Mouse (Mus musculus): Measurements from ENCODE around the gene Fam76b. TPM values are rescaled to one million over a fixed set of nuclear protein-coding genes. Genes with fewer than 3 reads are reported as not detected.
A peak's percentile ranks its signal among the peaks of the same experiment; 100 is the strongest.

The Fam76b gene
- total and polyA plus RNA-seq, 2 experiments from 2014 or later: 13.3 to 43.1 TPM

- 0 out of 2 replicates have a peak, but pooled peaks have one; percentile 1 for TF ChIP-seq CTCF (IDR thresholded peaks at IDR 0.05; ENCODE audit: low read depth)
- peak; percentile 67 for DNase-seq
- Histone ChIP-seq H3K27me3 (ENCODE audit: insufficient read depth, low read length) (no peaks in the 10 kb centered on the region), H3K4me1 (ENCODE audit: insufficient read depth) (peaks cover 6% of the 10 kb centered on the region), H3K36me3 (ENCODE audit: insufficient read depth) (no peaks in the 10 kb centered on the region), H3K27ac (ENCODE audit: low read depth, low read length) (peak overlapping the region; percentile 72), H3K4me3 (ENCODE audit: low read depth, low read length) (no peak overlapping the region), H3K9ac (no peak overlapping the region), H3K9me3 (ENCODE audit: low read length) (no peaks in the 10 kb centered on the region), H3K4me2 (ENCODE audit: low read depth) (no peak overlapping the region)
- ATAC-seq: peak; percentile 91
- WGBS: 59% methylated on average over 19 of the region's 19 CpGs
Measured at GRCm38 (mm10) chr9:13898510-13899305, 71.2 kb downstream of the Fam76b start.

GRCm38 (mm10) chr9:13902030-13902429 is 74.5 kb downstream of the Fam76b start:
- H3K4me1 ChIP-seq (ENCODE audit: insufficient read depth): no peaks in the 10 kb centered on the region
- TF ChIP-seq CTCF (IDR thresholded peaks at IDR 0.05; ENCODE audit: low read depth): no peak
- DNase-seq (no peak), ATAC-seq (no peak)
- 97% methylated on average over 3 of the region's 3 CpGs for WGBS
- no peaks in the 10 kb centered on the region for H3K9me3 ChIP-seq (ENCODE audit: low read length)
- H3K4me3 ChIP-seq (ENCODE audit: low read depth, low read length): no peak overlapping the region
- no peaks in the 10 kb centered on the region for H3K36me3 ChIP-seq (ENCODE audit: insufficient read depth)
- H3K4me2 ChIP-seq (ENCODE audit: low read depth): no peak overlapping the region
- H3K27ac ChIP-seq (ENCODE audit: low read depth, low read length): no peak overlapping the region
- no peaks in the 10 kb centered on the region for H3K27me3 ChIP-seq (ENCODE audit: insufficient read depth, low read length)
- no peak overlapping the region for H3K9ac ChIP-seq

- H3K4me1 ChIP-seq (ENCODE audit: insufficient read depth): no peaks in the 10 kb centered on the region
- DNase-seq (no peak), ATAC-seq (no peak)
- no peak overlapping the region for H3K9ac ChIP-seq
- no peaks in the 10 kb centered on the region for H3K9me3 ChIP-seq (ENCODE audit: low read length)
- no peak overlapping the region for H3K4me3 ChIP-seq (ENCODE audit: low read depth, low read length)
- WGBS: 94% methylated on average over 5 of the region's 5 CpGs
- no peaks in the 10 kb centered on the region for H3K36me3 ChIP-seq (ENCODE audit: insufficient read depth)
- no peak overlapping the region for H3K27ac ChIP-seq (ENCODE audit: low read depth, low read length)
- TF ChIP-seq CTCF (IDR thresholded peaks at IDR 0.05; ENCODE audit: low read depth): no peak
- H3K27me3 ChIP-seq (ENCODE audit: insufficient read depth, low read length): no peaks in the 10 kb centered on the region
- H3K4me2 ChIP-seq (ENCODE audit: low read depth): no peak overlapping the region
Measured at GRCm38 (mm10) chr9:13904091-13904779, 76.7 kb downstream of the Fam76b start.

Other genes with a start within 250 kb of the Fam76b start
- gene Mtmr2, start 79.3 kb upstream of the Fam76b start, total RNA-seq (2014; rRNA removed): 44.2 and 50.3 TPM in 2 replicates
- gene Mtmr2, start 79.3 kb upstream of the Fam76b start, polyA plus RNA-seq (2015; fragmentation: Nextera tagmentation; extraction: Ambion mirVana): 44.2 and 53.5 TPM in 2 replicates
- 31.9 and 33.2 TPM in 2 replicates for gene Cep57, start 609 bp upstream of the Fam76b start, total RNA-seq (2014; rRNA removed)
- gene Cep57, start 609 bp upstream of the Fam76b start, polyA plus RNA-seq (2015; fragmentation: Nextera tagmentation; extraction: Ambion mirVana): 39.9 and 40.8 TPM in 2 replicates

All from forebrain, postnatal 0 days (tissue).